Mouse (Mus musculus) thymus, adult 2 months (tissue): ENCODE data around the gene Abl1.

ENCODE experiments used
- CTCF ChIP-seq: fragments of 200-500 bp; IDR thresholded peaks from 2 replicates; pipeline ENCODE4 v1.5.1; 2012; ENCODE audit warnings: mild to moderate bottlenecking, control low read depth, low read length, moderate library complexity, borderline replicate concordance; ENCODE audit not compliant: control insufficient read depth, poor library complexity, insufficient read depth; ENCODE audit errors: extremely low read depth
- POLR2A ChIP-seq: fragments of 200-500 bp; IDR thresholded peaks from 2 replicates; pipeline ENCODE4 v1.6.1; 2012; ENCODE audit warnings: mild to moderate bottlenecking, low read length, control low read depth, moderate library complexity; ENCODE audit not compliant: control insufficient read depth, poor library complexity, insufficient read depth; ENCODE audit errors: extremely low read depth

DNA sequence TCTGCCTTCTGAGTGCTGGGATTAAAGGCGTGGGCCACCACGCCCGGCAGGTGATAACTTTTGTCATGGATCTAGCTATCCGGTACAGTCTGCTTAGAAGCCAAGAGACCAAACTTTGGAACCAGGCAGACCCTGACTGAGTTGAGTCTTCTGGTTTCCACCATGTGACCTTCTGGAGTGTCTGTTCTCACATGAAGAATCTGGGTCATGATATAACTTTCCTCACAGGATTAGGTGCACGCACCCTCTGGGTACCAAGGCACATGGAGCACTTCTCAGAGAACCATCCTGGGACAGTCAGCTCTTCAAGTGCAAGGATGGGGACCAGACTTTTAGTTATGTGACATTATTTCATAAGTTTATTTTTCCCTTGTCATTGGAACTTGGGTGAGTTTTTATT is 70.8 kb downstream of the Abl1 start:
- TF ChIP-seq POLR2A (no peak), CTCF (no peak)
